Mouse (Mus musculus): ENCODE results near the gene Arg2. TPM values are rescaled to one million over a fixed set of nuclear protein-coding genes. Genes with fewer than 3 reads are reported as not detected.

Gene Arg2
- polyA plus RNA-seq, 1 experiment from 2014 or later, result 24.8 TPM

DNA sequence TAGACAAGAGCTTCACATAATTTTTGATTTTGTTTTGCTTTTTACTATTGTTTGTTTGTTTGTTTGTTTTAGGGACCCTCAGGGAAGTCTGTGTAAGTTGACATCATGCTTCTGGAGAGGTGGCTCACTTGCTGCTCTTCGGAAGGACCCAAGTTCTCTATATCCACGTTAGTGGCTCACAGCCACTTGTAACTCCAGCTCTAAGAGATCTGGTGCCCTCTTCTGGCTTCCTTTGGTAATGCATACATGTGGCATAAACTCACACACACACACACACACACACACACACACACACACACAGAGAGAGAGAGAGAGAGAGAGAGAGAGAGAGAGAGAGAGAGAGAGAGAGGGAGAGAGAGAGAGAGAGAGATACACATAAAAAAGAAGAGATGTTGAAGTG, 26.0 kb upstream of the Arg2 start:
- Histone ChIP-seq H3K9me3 (ENCODE audit: low read length) (no peaks in the 10 kb centered on the region), H3K4me1 (ENCODE audit: insufficient read depth, low read depth, low read length) (no peaks in the 10 kb centered on the region), H3K4me2 (replicated peaks; ENCODE audit: low read depth, low read length) (no peak overlapping the region), H3K27me3 (replicated peaks; ENCODE audit: insufficient read depth, low read length) (no peaks in the 10 kb centered on the region), H3K36me3 (ENCODE audit: insufficient read depth, low read length) (no peaks in the 10 kb centered on the region), H3K27ac (ENCODE audit: low read length) (peak overlapping the region; percentile 43; the same call in 1 of the 2 replicates), H3K9ac (replicated peaks; ENCODE audit: low read depth) (no peak overlapping the region), H3K4me3 (ENCODE audit: low read depth, low read length) (no peak overlapping the region)
- ATAC-seq (no peak), DNase-seq (ENCODE audit: low spot score) (no peak)
- 63% methylated on average over 2 of the region's 2 CpGs for WGBS
- TF ChIP-seq CTCF (IDR thresholded peaks at IDR 0.05), result 0 out of 2 replicates have a peak, but pooled peaks have one; percentile 16
- TF ChIP-seq EP300 (IDR thresholded peaks at IDR 0.05), result no peak

DNA sequence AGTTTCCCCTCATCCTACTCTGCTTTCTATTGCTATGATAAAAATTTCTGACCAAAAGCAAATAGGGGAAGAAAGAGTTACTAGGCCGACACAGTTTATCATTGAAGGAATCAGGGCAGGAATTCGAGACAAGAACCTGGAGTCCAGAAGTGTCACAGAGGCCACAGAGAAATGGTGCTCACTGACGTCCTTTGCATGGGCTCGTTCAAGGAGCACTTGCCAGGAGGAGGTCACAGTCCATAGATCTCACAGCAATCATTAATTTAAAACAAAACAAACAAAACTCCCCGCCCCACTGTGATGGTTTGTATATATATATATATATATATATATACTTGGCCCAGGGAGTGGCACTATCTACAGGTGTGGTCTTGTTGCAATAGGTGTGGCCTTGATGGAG, 25.3 kb upstream of the Arg2 start:
- 44% methylated on average over 5 of the region's 5 CpGs for WGBS
- DNase-seq (ENCODE audit: low spot score) (no peak), ATAC-seq (no peak)
- H3K4me2 ChIP-seq (replicated peaks; ENCODE audit: low read depth, low read length), result no peak overlapping the region
- no peaks in the 10 kb centered on the region for H3K27me3 ChIP-seq (replicated peaks; ENCODE audit: insufficient read depth, low read length)
- no peaks in the 10 kb centered on the region for H3K4me1 ChIP-seq (ENCODE audit: insufficient read depth, low read depth, low read length)
- H3K9ac ChIP-seq (replicated peaks; ENCODE audit: low read depth), result no peak overlapping the region
- no peaks in the 10 kb centered on the region for H3K9me3 ChIP-seq (ENCODE audit: low read length)
- H3K4me3 ChIP-seq (ENCODE audit: low read depth, low read length), result no peak overlapping the region
- H3K27ac ChIP-seq (ENCODE audit: low read length), result no peak overlapping the region
- TF ChIP-seq CTCF (IDR thresholded peaks at IDR 0.05), result no peak
- TF ChIP-seq EP300 (IDR thresholded peaks at IDR 0.05), result no peak
- H3K36me3 ChIP-seq (ENCODE audit: insufficient read depth, low read length), result no peaks in the 10 kb centered on the region

DNA sequence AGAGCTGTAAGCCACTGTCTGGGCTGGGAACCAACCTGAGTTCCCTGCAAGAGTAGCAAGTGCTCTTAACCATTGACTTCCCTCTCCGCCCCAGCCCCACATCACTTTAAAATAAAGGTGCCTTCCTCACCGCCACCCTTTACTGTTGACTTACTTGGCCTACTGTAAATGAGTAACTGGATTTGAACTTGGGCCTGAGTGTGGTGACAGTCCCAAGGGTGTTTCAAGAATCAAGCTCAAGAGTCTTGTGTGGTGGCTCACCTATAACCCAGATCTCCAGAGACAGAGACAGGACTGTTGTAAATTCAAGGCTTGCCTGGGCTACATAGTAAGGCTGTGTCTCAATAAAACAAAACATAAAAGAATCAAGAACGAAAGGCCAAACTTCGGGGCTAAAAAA, 11.6 kb upstream of the Arg2 start:
- H3K9me3 ChIP-seq (ENCODE audit: low read length), result no peaks in the 10 kb centered on the region
- H3K9ac ChIP-seq (replicated peaks; ENCODE audit: low read depth), result no peak overlapping the region
- WGBS, result 76% methylated on average over 4 of the region's 4 CpGs
- no peak overlapping the region for H3K4me3 ChIP-seq (ENCODE audit: low read depth, low read length)
- no peak overlapping the region for H3K27ac ChIP-seq (ENCODE audit: low read length)
- TF ChIP-seq EP300 (IDR thresholded peaks at IDR 0.05), result no peak
- no peak for TF ChIP-seq CTCF (IDR thresholded peaks at IDR 0.05)
- DNase-seq (ENCODE audit: low spot score), result no peak
- no peaks in the 10 kb centered on the region for H3K27me3 ChIP-seq (replicated peaks; ENCODE audit: insufficient read depth, low read length)
- H3K4me1 ChIP-seq (ENCODE audit: insufficient read depth, low read depth, low read length), result no peaks in the 10 kb centered on the region
- H3K36me3 ChIP-seq (ENCODE audit: insufficient read depth, low read length), result no peaks in the 10 kb centered on the region
- ATAC-seq, result no peak
- no peak overlapping the region for H3K4me2 ChIP-seq (replicated peaks; ENCODE audit: low read depth, low read length)

DNA sequence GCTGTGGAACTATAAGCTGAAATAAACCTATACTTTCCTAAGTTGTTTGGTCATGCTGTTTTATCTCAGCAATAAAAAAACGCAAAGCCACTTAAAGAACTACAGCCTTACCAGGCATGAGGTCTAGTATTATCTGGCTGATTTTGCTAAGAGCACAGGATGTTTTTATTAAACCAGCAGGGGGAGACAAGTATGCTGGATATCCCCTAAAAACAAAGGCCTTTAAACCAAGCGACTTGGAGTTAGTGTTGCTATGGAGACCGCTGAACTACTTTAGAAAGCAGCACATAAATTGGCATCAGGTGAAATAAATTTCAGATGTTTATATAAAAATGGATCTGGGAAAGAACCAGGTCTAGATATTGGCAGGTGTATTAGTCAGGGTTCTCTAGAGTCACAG, 7.8 kb upstream of the Arg2 start:
- Histone ChIP-seq H3K36me3 (ENCODE audit: insufficient read depth, low read length) (no peaks in the 10 kb centered on the region), H3K9ac (replicated peaks; ENCODE audit: low read depth) (no peak overlapping the region), H3K27me3 (replicated peaks; ENCODE audit: insufficient read depth, low read length) (no peaks in the 10 kb centered on the region), H3K27ac (ENCODE audit: low read length) (no peak overlapping the region), H3K4me1 (ENCODE audit: insufficient read depth, low read depth, low read length) (no peaks in the 10 kb centered on the region), H3K4me2 (replicated peaks; ENCODE audit: low read depth, low read length) (no peak overlapping the region), H3K9me3 (ENCODE audit: low read length) (no peaks in the 10 kb centered on the region), H3K4me3 (ENCODE audit: low read depth, low read length) (no peak overlapping the region)
- WGBS, result 28% methylated on average over 3 of the region's 3 CpGs
- TF ChIP-seq EP300 (IDR thresholded peaks at IDR 0.05) (no peak), CTCF (IDR thresholded peaks at IDR 0.05) (peak; percentile 55)
- DNase-seq (ENCODE audit: low spot score), result peak; percentile 79
- no peak for ATAC-seq

DNA sequence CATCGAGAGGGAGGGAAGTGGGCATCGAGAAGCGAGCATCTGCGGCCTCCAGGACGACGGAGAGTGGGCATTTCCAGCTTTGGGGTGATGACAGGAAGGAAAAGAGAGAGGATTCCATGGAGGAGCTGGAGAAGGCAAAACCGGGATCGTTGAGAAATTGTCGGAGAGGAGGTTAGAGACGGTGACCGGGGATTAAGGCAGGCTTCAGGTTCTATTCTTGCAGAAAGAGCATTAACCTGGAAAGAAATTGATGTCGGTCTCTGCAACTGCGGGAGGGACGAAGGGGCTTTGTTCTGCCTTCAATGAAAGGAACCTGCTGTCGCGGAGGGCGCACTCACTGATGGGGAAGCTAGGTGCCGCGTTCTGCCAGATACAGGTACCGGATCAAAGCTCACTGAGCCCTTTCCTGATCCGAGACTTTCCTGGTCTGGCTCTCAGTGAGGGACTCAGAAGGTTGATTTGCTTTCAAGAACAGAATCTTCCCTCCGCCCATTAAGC, 650 bp downstream of the Arg2 start:
- Histone ChIP-seq H3K4me2 (replicated peaks; ENCODE audit: low read depth, low read length) (peak overlapping the region; percentile 61), H3K9me3 (ENCODE audit: low read length) (no peaks in the 10 kb centered on the region), H3K27ac (ENCODE audit: low read length) (no peak overlapping the region), H3K36me3 (ENCODE audit: insufficient read depth, low read length) (no peaks in the 10 kb centered on the region), H3K9ac (replicated peaks; ENCODE audit: low read depth) (no peak overlapping the region), H3K27me3 (replicated peaks; ENCODE audit: insufficient read depth, low read length) (peaks cover 13% of the 10 kb centered on the region; the same call in 1 of the 2 replicates), H3K4me1 (ENCODE audit: insufficient read depth, low read depth, low read length) (no peaks in the 10 kb centered on the region), H3K4me3 (ENCODE audit: low read depth, low read length) (peak overlapping the region; percentile 39)
- WGBS, result under 1% methylated on average over 22 of the region's 22 CpGs
- TF ChIP-seq CTCF (IDR thresholded peaks at IDR 0.05), result no peak
- no peak for TF ChIP-seq EP300 (IDR thresholded peaks at IDR 0.05)
- DNase-seq (ENCODE audit: low spot score) (no peak), ATAC-seq (no peak)

DNA sequence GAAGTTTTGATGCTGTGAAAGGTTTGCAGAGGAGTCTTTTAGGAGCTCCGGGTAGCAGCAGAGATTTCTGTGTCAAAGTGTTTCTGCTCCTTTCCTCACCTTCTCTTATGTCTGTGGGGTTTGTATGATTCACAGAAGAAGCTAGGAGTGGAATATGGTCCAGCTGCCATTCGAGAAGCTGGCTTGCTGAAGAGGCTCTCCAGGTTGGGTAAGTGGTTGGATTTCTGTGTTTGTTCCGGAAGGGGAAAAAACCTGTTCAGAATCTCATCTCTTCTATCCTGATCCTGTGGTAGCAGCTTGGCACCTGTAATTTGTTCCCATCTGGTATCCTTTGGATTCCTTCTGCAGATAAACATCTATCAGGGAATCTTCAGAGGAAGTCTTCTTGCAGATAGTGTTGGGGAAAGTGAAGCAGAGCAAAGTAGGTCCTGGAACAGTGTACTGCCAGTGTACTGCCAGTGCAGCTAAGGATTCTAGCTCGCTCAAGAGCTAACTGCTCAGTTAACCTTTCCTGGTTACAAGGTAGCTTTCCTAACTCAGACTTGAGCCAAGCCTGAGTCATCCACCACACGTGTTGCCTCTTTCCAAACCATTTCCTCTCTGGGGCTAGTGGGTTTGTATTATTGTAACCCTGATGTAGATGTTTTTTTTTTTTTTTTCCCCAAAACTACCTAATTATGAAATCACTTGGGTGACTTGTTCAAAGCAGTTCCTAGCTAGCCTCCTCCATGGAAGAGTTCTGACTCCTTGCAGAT, 1.3 kb downstream of the Arg2 start:
- peak overlapping the region; percentile 61 for H3K4me2 ChIP-seq (replicated peaks; ENCODE audit: low read depth, low read length)
- no peaks in the 10 kb centered on the region for H3K9me3 ChIP-seq (ENCODE audit: low read length)
- DNase-seq (ENCODE audit: low spot score) (peak; percentile 75), ATAC-seq (peak; percentile 67)
- 23% methylated on average over 5 of the region's 5 CpGs for WGBS
- H3K9ac ChIP-seq (replicated peaks; ENCODE audit: low read depth), result no peak overlapping the region
- peaks cover 13% of the 10 kb centered on the region; the same call in 1 of the 2 replicates for H3K27me3 ChIP-seq (replicated peaks; ENCODE audit: insufficient read depth, low read length)
- H3K4me3 ChIP-seq (ENCODE audit: low read depth, low read length), result peak overlapping the region; percentile 39
- no peaks in the 10 kb centered on the region for H3K36me3 ChIP-seq (ENCODE audit: insufficient read depth, low read length)
- H3K4me1 ChIP-seq (ENCODE audit: insufficient read depth, low read depth, low read length), result no peaks in the 10 kb centered on the region
- H3K27ac ChIP-seq (ENCODE audit: low read length), result peak overlapping the region; percentile 33; the same call in 1 of the 2 replicates
- no peak for TF ChIP-seq EP300 (IDR thresholded peaks at IDR 0.05)
- no peak for TF ChIP-seq CTCF (IDR thresholded peaks at IDR 0.05)

Data from lung, postnatal 0 days (tissue).